19 mouse cellular contexts compared by ENCODE assay signal in genomic region chr12:118647270-118648042, GRCm38 (mm10).
"Had no signal": no experiment of that assay in that cellular context is flagged by ENCODE, and none has a peak within 500 bp of the region (broad histone marks: within the 10 kb centered on the region; RNA-seq: fewer than 3 reads in every experiment).

No protein-coding gene starts in this region.

- H3K4me2 ChIP-seq: liver, embryonic 13.5 days; neural tube, embryonic 13.5 days had no signal

- H3K9me3 ChIP-seq: liver, embryonic 13.5 days; neural tube, embryonic 13.5 days had no signal

- H3K36me3 ChIP-seq: liver, embryonic 13.5 days; neural tube, embryonic 13.5 days had no signal

- H3K9ac ChIP-seq: liver, embryonic 13.5 days; neural tube, embryonic 13.5 days had no signal

- DNase-seq: kidney, adult 2 months; kidney, postnatal 25 days; layer of hippocampus, adult 9-11 months; liver, embryonic 13.5 days; lung, adult 2 months; lung, postnatal 14 days; lung, postnatal 4 days; right cerebral cortex, adult 18-20 months; right cerebral cortex, postnatal 14 days; right cerebral cortex, postnatal 4 days; thymus, adult 2 months; thymus, postnatal 14 days; thymus, postnatal 4 days had no signal

- H3K4me3 ChIP-seq: layer of hippocampus, adult 2 months; liver, embryonic 13.5 days; myocyte; neural tube, embryonic 13.5 days had no signal

- H3K27ac ChIP-seq: kidney, postnatal 0 days; layer of hippocampus, adult 2 months; liver, embryonic 13.5 days; neural tube, embryonic 13.5 days; stomach, postnatal 0 days had no signal

- H3K27me3 ChIP-seq: liver, embryonic 13.5 days had no signal

- ATAC-seq: intestine, postnatal 0 days had no signal
